Mouse (Mus musculus) thymus, postnatal 0 days (tissue): ENCODE data around the gene Nrl. TPM values are rescaled to one million over a fixed set of nuclear protein-coding genes. Genes with fewer than 3 reads are reported as not detected.
A peak's percentile ranks its signal among the peaks of the same experiment; 100 is the strongest.

ENCODE experiments used
- DNase-seq: peaks from one replicate; pipeline ENCODE4 v3.0.0-alpha.2; 2015; ENCODE audit warnings: low spot score
- polyA plus RNA-seq: library from polyadenylated mRNA; unstranded; fragments of >200 nt; fragmentation: Nextera tagmentation; extraction: Ambion mirVana; gene quantifications from 2 replicates; pipeline ENCODE4 v1.2.1, GENCODE M21; 2015

The Nrl gene
- polyA plus RNA-seq, 1 experiment from 2014 or later, result 0.07 TPM

GRCm38 (mm10) chr14:55486836-55487235 is 37.9 kb downstream of the Nrl start:
- no peak for DNase-seq

GRCm38 (mm10) chr14:55484430-55485085 is 40.2 kb downstream of the Nrl start:
- no peak for DNase-seq

- no peak for DNase-seq
These were observed 45.2 kb downstream of the Nrl start for GRCm38 (mm10) chr14:55479629-55480028.

GRCm38 (mm10) chr14:55478651-55479599 is 45.9 kb downstream of the Nrl start, which contains the start of gene Dhrs4:
Dhrs4 (plus strand) TSS chr14:55478758.
- peak; percentile 84 for DNase-seq

- no peak for DNase-seq
These were observed 47.0 kb downstream of the Nrl start for GRCm38 (mm10) chr14:55477829-55478228.

- no peak for DNase-seq
These were observed 47.4 kb downstream of the Nrl start for GRCm38 (mm10) chr14:55477421-55477820.

- no peak for DNase-seq
These were observed 49.1 kb downstream of the Nrl start for GRCm38 (mm10) chr14:55475654-55476053.

GRCm38 (mm10) chr14:55470806-55471205 is 54.0 kb downstream of the Nrl start:
- no peak for DNase-seq

- DNase-seq, result no peak
These were observed 55.0 kb downstream of the Nrl start for GRCm38 (mm10) chr14:55469821-55470220.

GRCm38 (mm10) chr14:55469041-55469440 is 55.7 kb downstream of the Nrl start:
- DNase-seq, result no peak

Other genes starting within 250 kb of the Nrl start
- gene Dhrs4, start 46.2 kb downstream of the Nrl start, polyA plus RNA-seq, result 62.4 and 63.8 TPM in 2 replicates
- 1.1 and 1.3 TPM in 2 replicates for gene Carmil3, start 34.3 kb downstream of the Nrl start, polyA plus RNA-seq
- 0.31 and 0.39 TPM in 2 replicates for gene Cpne6, start 14.5 kb downstream of the Nrl start, polyA plus RNA-seq
- 4.7 and 5.6 TPM in 2 replicates for gene Pck2, start 15.3 kb upstream of the Nrl start, polyA plus RNA-seq
- 50.3 and 55.9 TPM in 2 replicates for gene Dcaf11, start 35.0 kb upstream of the Nrl start, polyA plus RNA-seq
- 2.1 and 3.2 TPM in 2 replicates for gene A730061H03Rik, start 35.4 kb upstream of the Nrl start, polyA plus RNA-seq
- 0.26 and 0.33 TPM in 2 replicates for gene Fitm1, start 50.6 kb upstream of the Nrl start, polyA plus RNA-seq
- gene Psme1, start 53.1 kb upstream of the Nrl start, polyA plus RNA-seq, result 281 and 294 TPM in 2 replicates
- gene Emc9, start 60.3 kb upstream of the Nrl start, polyA plus RNA-seq, result 4.8 and 5.6 TPM in 2 replicates
- gene Psme2, start 66.1 kb upstream of the Nrl start, polyA plus RNA-seq, result 604 and 625 TPM in 2 replicates
- gene Rnf31, start 66.7 kb upstream of the Nrl start, polyA plus RNA-seq, result 18.0 and 22.6 TPM in 2 replicates
- 46.6 and 50.2 TPM in 2 replicates for gene Irf9, start 78.6 kb upstream of the Nrl start, polyA plus RNA-seq
- 0.57 and 0.98 TPM in 2 replicates for gene Rec8, start 93.1 kb upstream of the Nrl start, polyA plus RNA-seq
- 32.8 and 39.6 TPM in 2 replicates for gene Ipo4, start 111.0 kb upstream of the Nrl start, polyA plus RNA-seq
- gene Gm49378, start 112.9 kb upstream of the Nrl start, polyA plus RNA-seq, result 0.71 and 1.7 TPM in 2 replicates
- 71.6 and 76.7 TPM in 2 replicates for gene Tm9sf1, start 118.8 kb upstream of the Nrl start, polyA plus RNA-seq
- 0.62 and 0.81 TPM in 2 replicates for gene Tssk4, start 125.2 kb upstream of the Nrl start, polyA plus RNA-seq
- gene Mdp1, start 135.5 kb upstream of the Nrl start, polyA plus RNA-seq, result 78.1 and 80.2 TPM in 2 replicates
- gene Gmpr2, start 147.0 kb upstream of the Nrl start, polyA plus RNA-seq, result 67.1 and 71.3 TPM in 2 replicates
- gene Nedd8, start 147.1 kb upstream of the Nrl start, polyA plus RNA-seq, result 529 and 550 TPM in 2 replicates
- 55.4 and 57.7 TPM in 2 replicates for gene Tinf2, start 156.8 kb upstream of the Nrl start, polyA plus RNA-seq
- 2.0 and 3.0 TPM in 2 replicates for gene Tgm1, start 188.9 kb upstream of the Nrl start, polyA plus RNA-seq
- gene Rabggta, start 197.3 kb upstream of the Nrl start, polyA plus RNA-seq, result 32.2 and 39.4 TPM in 2 replicates
- 63.6 and 65.8 TPM in 2 replicates for gene Dhrs1, start 220.7 kb upstream of the Nrl start, polyA plus RNA-seq
- gene Nop9, start 220.7 kb upstream of the Nrl start, polyA plus RNA-seq, result 37.8 and 47.2 TPM in 2 replicates
- 0.14 TPM in 1 of 2 replicates, not detected in the other for gene Cideb, start 233.5 kb upstream of the Nrl start, polyA plus RNA-seq
- 0.78 and 1.2 TPM in 2 replicates for gene Ltb4r2, start 236.4 kb upstream of the Nrl start, polyA plus RNA-seq
- 3.7 and 4.3 TPM in 2 replicates for gene Ltb4r1, start 241.0 kb upstream of the Nrl start, polyA plus RNA-seq